Mouse (Mus musculus) ES-E14 (cell line): Measurements from ENCODE around the gene Syt13.

ENCODE experiments used
- CHD2 ChIP-seq: IDR thresholded peaks from 2 replicates; pipeline ENCODE4 v1.6.1; 2014; ENCODE audit warnings: mild to moderate bottlenecking, low read depth, low read length, inconsistent platforms
- HCFC1 ChIP-seq: IDR thresholded peaks from 2 replicates; pipeline ENCODE4 v1.6.1; 2012; ENCODE audit warnings: low read length, inconsistent platforms, borderline replicate concordance; ENCODE audit not compliant: insufficient read depth
- ZC3H11A ChIP-seq: IDR thresholded peaks from 2 replicates; pipeline ENCODE4 v1.6.1; 2012; ENCODE audit warnings: low read depth, mild to moderate bottlenecking, inconsistent platforms, low read length, borderline replicate concordance
- ZNF384 ChIP-seq: IDR thresholded peaks from 2 replicates; pipeline ENCODE4 v1.6.1; 2012; ENCODE audit warnings: low read depth, low read length, inconsistent platforms

DNA sequence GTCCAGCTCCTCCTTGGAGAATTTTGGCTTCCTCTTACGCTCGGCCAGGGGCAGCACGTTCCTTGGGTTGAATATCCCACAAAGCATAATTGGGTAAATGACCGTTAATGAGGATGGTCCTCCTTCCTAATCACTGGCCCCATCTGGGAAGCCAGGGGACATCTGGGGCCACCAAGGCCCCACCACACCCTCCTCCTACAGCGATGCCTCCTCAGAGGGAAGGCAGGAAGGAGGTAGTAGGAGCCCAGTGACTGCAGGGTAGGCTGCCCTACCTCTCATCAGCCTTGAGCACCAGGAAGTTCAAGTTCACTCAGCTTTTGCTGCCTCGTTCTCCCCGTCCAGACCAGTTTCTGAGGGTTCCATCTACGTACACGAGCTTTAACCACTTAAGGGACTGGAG lies 74.7 kb downstream of the Syt13 start:
- TF ChIP-seq HCFC1 (no peak), ZNF384 (no peak), ZC3H11A (no peak), CHD2 (no peak)
